Mouse (Mus musculus): ENCODE measurements around the gene Foxj2.

Gene Foxj2

GRCm38 (mm10) chr6:122819306-122820070 is at the start of gene Foxj2:
TSS of gene Foxj2 (plus strand) at chr6:122819914.
- H3K4me1 ChIP-seq (replicated peaks; ENCODE audit: low read depth, low read length) = peaks cover 50% of the 10 kb centered on the region
- H3K9me3 ChIP-seq (ENCODE audit: low read length) = no peaks in the 10 kb centered on the region
- H3K36me3 ChIP-seq (ENCODE audit: insufficient read depth, low read length) = no peaks in the 10 kb centered on the region
- H3K27me3 ChIP-seq (ENCODE audit: insufficient read depth, low read length) = peaks cover 49% of the 10 kb centered on the region
- peak within 1 kb of the TSS; percentile 89 for H3K4me3 ChIP-seq (replicated peaks; ENCODE audit: low read length)
- TF ChIP-seq CTCF (conservative IDR thresholded peaks at IDR 0.05; ENCODE audit: low read length) (no peak), POU5F1 (IDR thresholded peaks at IDR 0.05; ENCODE audit: borderline replicate concordance, low read length) (no peak), NANOG (IDR thresholded peaks at IDR 0.05; ENCODE audit: borderline replicate concordance, low read length) (no peak)

GRCm38 (mm10) chr6:122770760-122771315 is 48.9 kb upstream of the Foxj2 start:
- Histone ChIP-seq H3K4me3 (replicated peaks; ENCODE audit: low read length) (peak overlapping the region; percentile 41), H3K36me3 (ENCODE audit: insufficient read depth, low read length) (no peaks in the 10 kb centered on the region), H3K9me3 (ENCODE audit: low read length) (no peaks in the 10 kb centered on the region), H3K27me3 (ENCODE audit: insufficient read depth, low read length) (no peaks in the 10 kb centered on the region), H3K4me1 (replicated peaks; ENCODE audit: low read depth, low read length) (peaks cover 80% of the 10 kb centered on the region)
- TF ChIP-seq CTCF (conservative IDR thresholded peaks at IDR 0.05; ENCODE audit: low read length) (no peak), NANOG (IDR thresholded peaks at IDR 0.05; ENCODE audit: borderline replicate concordance, low read length) (no peak), POU5F1 (IDR thresholded peaks at IDR 0.05; ENCODE audit: borderline replicate concordance, low read length) (no peak)

- H3K4me3 ChIP-seq (replicated peaks; ENCODE audit: low read length) = no peak overlapping the region
- no peaks in the 10 kb centered on the region for H3K36me3 ChIP-seq (ENCODE audit: insufficient read depth, low read length)
- H3K4me1 ChIP-seq (replicated peaks; ENCODE audit: low read depth, low read length) = peaks cover 80% of the 10 kb centered on the region
- TF ChIP-seq CTCF (conservative IDR thresholded peaks at IDR 0.05; ENCODE audit: low read length) = no peak
- TF ChIP-seq NANOG (IDR thresholded peaks at IDR 0.05; ENCODE audit: borderline replicate concordance, low read length) = no peak
- TF ChIP-seq POU5F1 (IDR thresholded peaks at IDR 0.05; ENCODE audit: borderline replicate concordance, low read length) = no peak
- H3K27me3 ChIP-seq (ENCODE audit: insufficient read depth, low read length) = no peaks in the 10 kb centered on the region
- H3K9me3 ChIP-seq (ENCODE audit: low read length) = no peaks in the 10 kb centered on the region
These were observed 47.0 kb upstream of the Foxj2 start for GRCm38 (mm10) chr6:122772701-122773100.

- H3K4me3 ChIP-seq (replicated peaks; ENCODE audit: low read length) = no peak overlapping the region
- no peaks in the 10 kb centered on the region for H3K27me3 ChIP-seq (ENCODE audit: insufficient read depth, low read length)
- peaks cover 72% of the 10 kb centered on the region for H3K4me1 ChIP-seq (replicated peaks; ENCODE audit: low read depth, low read length)
- H3K36me3 ChIP-seq (ENCODE audit: insufficient read depth, low read length) = no peaks in the 10 kb centered on the region
- TF ChIP-seq CTCF (conservative IDR thresholded peaks at IDR 0.05; ENCODE audit: low read length) (no peak), POU5F1 (IDR thresholded peaks at IDR 0.05; ENCODE audit: borderline replicate concordance, low read length) (no peak), NANOG (IDR thresholded peaks at IDR 0.05; ENCODE audit: borderline replicate concordance, low read length) (no peak)
- H3K9me3 ChIP-seq (ENCODE audit: low read length) = no peaks in the 10 kb centered on the region
These were observed 45.4 kb upstream of the Foxj2 start for GRCm38 (mm10) chr6:122774345-122774744.

- H3K4me1 ChIP-seq (replicated peaks; ENCODE audit: low read depth, low read length) = peaks cover 72% of the 10 kb centered on the region
- TF ChIP-seq NANOG (IDR thresholded peaks at IDR 0.05; ENCODE audit: borderline replicate concordance, low read length) (no peak), POU5F1 (IDR thresholded peaks at IDR 0.05; ENCODE audit: borderline replicate concordance, low read length) (no peak), CTCF (conservative IDR thresholded peaks at IDR 0.05; ENCODE audit: low read length) (no peak)
- no peaks in the 10 kb centered on the region for H3K36me3 ChIP-seq (ENCODE audit: insufficient read depth, low read length)
- H3K9me3 ChIP-seq (ENCODE audit: low read length) = no peaks in the 10 kb centered on the region
- no peak overlapping the region for H3K4me3 ChIP-seq (replicated peaks; ENCODE audit: low read length)
- H3K27me3 ChIP-seq (ENCODE audit: insufficient read depth, low read length) = no peaks in the 10 kb centered on the region
These were observed 43.7 kb upstream of the Foxj2 start for GRCm38 (mm10) chr6:122776040-122776439.

- H3K4me3 ChIP-seq (replicated peaks; ENCODE audit: low read length) = no peak overlapping the region
- H3K27me3 ChIP-seq (ENCODE audit: insufficient read depth, low read length) = no peaks in the 10 kb centered on the region
- H3K9me3 ChIP-seq (ENCODE audit: low read length) = no peaks in the 10 kb centered on the region
- H3K4me1 ChIP-seq (replicated peaks; ENCODE audit: low read depth, low read length) = peaks cover 74% of the 10 kb centered on the region
- TF ChIP-seq POU5F1 (IDR thresholded peaks at IDR 0.05; ENCODE audit: borderline replicate concordance, low read length) (no peak), CTCF (conservative IDR thresholded peaks at IDR 0.05; ENCODE audit: low read length) (no peak), NANOG (IDR thresholded peaks at IDR 0.05; ENCODE audit: borderline replicate concordance, low read length) (no peak)
- no peaks in the 10 kb centered on the region for H3K36me3 ChIP-seq (ENCODE audit: insufficient read depth, low read length)
These were observed 39.8 kb upstream of the Foxj2 start for GRCm38 (mm10) chr6:122779916-122780315.

- Histone ChIP-seq H3K4me1 (replicated peaks; ENCODE audit: low read depth, low read length) (peaks cover 81% of the 10 kb centered on the region), H3K27me3 (ENCODE audit: insufficient read depth, low read length) (no peaks in the 10 kb centered on the region), H3K4me3 (replicated peaks; ENCODE audit: low read length) (peak overlapping the region; percentile 37; the same call in 1 of the 2 replicates), H3K36me3 (ENCODE audit: insufficient read depth, low read length) (no peaks in the 10 kb centered on the region), H3K9me3 (ENCODE audit: low read length) (no peaks in the 10 kb centered on the region)
- TF ChIP-seq NANOG (IDR thresholded peaks at IDR 0.05; ENCODE audit: borderline replicate concordance, low read length) (no peak), POU5F1 (IDR thresholded peaks at IDR 0.05; ENCODE audit: borderline replicate concordance, low read length) (no peak), CTCF (conservative IDR thresholded peaks at IDR 0.05; ENCODE audit: low read length) (no peak)
These were observed 38.5 kb upstream of the Foxj2 start for GRCm38 (mm10) chr6:122781167-122781566.

GRCm38 (mm10) chr6:122782164-122782563 is 37.5 kb upstream of the Foxj2 start:
- Histone ChIP-seq H3K36me3 (ENCODE audit: insufficient read depth, low read length) (no peaks in the 10 kb centered on the region), H3K9me3 (ENCODE audit: low read length) (no peaks in the 10 kb centered on the region), H3K27me3 (ENCODE audit: insufficient read depth, low read length) (no peaks in the 10 kb centered on the region), H3K4me3 (replicated peaks; ENCODE audit: low read length) (no peak overlapping the region), H3K4me1 (replicated peaks; ENCODE audit: low read depth, low read length) (peaks cover 81% of the 10 kb centered on the region)
- no peak for TF ChIP-seq NANOG (IDR thresholded peaks at IDR 0.05; ENCODE audit: borderline replicate concordance, low read length)
- no peak for TF ChIP-seq CTCF (conservative IDR thresholded peaks at IDR 0.05; ENCODE audit: low read length)
- TF ChIP-seq POU5F1 (IDR thresholded peaks at IDR 0.05; ENCODE audit: borderline replicate concordance, low read length) = no peak

All from E14TG2a.4 (cell line).